Mouse (Mus musculus) hindlimb bud, embryonic 11.5 days (tissue): Measurements from ENCODE around the gene Mcl1.
"Not testable (repeated sequence)": the region's sequence is repeated elsewhere in the genome, so short reads cannot be mapped to it uniquely, and the experiment has no call there.

Experiments used
- DNase-seq: peaks from one replicate; pipeline ENCODE4 v3.0.0-alpha.2; 2012; ENCODE audit warnings: low read depth, low spot score; ENCODE audit errors: extremely low spot score

The Mcl1 gene

DNA sequence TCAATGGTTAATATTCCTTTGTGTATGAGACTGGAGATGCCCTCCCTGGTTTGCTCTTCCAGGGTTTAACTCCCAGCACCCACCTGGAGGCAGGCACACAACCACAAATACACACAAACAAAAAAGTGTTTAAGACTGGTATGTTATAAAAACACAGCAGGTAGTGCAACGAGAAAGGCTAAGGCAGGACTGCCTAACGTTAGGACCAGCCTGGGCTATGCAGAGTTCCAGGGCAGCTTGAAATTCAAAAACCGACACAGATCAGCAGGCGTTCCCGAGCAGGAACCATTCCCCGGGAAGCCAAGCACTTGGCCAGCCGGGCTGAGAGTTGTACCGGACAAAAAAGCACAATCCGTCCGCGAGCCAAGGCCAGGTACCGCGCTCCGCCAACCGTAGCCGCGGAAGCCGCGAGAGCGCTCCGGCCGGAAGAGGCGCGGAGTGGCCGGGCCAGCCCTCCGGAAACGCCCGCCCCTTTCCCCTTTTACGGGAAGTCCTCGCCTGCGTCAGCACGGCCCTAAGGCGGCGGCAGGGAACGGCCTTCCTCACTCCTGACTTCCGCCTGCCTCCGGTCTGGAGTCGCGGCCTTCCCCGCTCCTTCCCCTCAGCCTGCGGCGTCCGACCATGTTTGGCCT lies at the start of gene Mcl1:
Gene Mcl1, plus strand, starts transcription at position 553 of the 632 bp plus-strand sequence.
- DNase-seq, result no peak

DNA sequence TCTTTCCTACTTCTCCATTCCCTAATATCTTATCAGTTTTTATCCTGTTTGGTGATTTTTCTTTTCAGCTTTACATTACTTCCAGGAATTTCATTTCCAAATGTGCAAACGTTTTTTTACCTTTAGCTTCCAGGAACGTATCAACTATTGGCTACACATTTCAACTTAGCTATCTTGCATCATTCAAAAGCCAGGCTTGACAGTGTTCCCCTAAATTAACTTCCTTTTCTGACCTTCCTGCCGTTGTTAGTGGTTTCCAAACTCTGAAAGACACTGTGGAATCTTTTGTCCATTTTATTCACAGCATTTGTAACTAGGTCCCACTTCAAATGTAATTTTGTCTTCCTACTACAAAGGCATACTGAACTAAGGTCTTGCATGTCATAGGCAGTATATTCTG lies 49.4 kb upstream of the Mcl1 start:
- DNase-seq, result no peak

DNA sequence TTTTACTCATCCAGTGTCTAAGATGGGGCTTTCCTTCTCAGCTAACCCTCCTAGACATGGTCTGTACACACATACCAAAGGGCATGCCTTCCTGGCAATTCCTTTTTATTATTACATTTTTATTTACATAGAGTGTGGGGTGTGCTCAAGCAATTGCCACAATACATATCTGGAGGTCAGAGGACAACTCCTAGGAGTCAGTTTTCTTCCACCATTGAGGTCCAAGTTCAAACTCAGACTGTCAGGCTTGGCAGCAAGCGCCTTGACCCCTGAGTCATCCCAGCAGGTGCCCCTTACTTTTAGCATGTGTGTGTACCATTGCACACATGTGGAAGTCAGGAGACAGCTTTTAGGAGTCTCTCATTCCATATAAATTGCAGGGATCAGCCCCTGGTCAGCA lies 44.6 kb upstream of the Mcl1 start:
- DNase-seq, result no peak

DNA sequence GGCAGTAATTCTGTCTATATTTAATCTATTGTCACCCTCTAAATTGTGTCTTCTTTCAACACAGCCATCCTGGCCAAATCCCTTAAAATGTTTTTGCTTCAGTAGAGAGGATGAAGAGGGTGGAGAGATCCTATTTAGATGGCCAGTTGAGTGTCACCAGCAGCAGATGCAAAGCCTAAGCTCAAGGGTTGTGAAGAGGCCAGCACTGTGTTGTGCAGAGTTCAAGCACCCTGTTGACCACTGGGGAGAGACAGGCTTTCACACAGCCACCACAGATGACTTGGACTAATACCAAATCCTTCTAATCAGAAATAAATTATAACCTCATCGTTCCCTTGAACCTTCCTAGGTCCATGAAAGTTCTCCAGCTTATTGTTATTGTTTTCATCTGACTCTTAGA lies 40.1 kb upstream of the Mcl1 start:
- DNase-seq, result no peak

DNA sequence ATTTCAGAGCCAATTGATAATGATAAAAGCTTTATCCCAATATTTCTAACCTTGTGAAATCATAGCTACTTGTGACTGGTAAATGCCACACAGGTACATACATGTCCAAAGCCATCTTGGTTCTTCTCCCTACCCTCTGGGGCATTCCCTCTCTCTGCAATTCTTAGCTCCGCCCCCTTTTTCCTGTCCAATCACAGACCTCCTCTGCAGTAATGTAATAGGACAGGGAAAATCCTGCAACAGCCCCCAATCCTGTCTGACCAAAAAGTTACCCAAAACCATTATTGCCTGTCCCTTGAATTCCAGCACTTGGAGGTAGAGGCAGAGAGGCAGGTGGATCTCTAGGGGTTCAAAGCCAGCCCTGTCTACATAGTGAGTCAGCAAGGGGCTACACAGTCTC lies 37.3 kb upstream of the Mcl1 start:
- no peak for DNase-seq

DNA sequence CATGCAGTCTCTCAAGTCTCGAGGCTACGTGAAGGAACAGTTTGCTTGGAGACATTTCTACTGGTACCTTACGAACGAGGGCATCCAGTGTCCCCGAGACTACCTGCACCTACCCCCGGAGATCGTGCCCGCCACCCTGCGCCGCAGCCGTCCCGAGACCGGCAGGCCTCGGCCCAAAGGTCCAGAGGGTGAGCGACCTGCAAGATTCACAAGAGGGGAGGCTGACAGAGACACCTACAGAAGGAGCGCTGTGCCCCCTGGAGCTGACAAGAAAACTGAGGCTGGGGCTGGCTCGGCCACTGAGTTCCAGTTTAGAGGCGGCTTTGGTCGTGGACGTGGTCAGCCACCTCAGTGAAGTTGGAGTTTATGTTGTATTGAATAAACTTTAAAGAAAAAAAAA lies 36.2 kb upstream of the Mcl1 start:
- not testable (repeated sequence) for DNase-seq

DNA sequence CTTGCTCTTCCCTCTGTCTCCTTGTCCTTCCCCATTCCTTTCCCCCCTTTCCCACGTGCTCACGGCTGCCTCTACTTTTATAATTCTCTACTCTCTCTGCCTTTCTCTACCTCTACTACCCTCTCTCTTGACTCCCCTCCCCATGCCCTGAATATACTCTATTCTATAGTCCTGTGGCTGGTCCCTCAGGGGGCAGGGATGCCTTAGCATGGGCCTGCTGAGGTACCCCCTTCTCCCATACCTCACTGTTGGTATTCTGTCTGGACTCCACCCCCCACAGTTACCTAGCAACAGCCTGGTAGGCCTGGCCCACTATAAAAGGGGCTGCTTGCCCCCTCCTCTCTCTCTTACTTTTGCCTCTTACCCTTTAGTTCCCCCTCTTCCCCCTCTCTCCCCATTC lies 35.0 kb upstream of the Mcl1 start:
- no peak for DNase-seq

DNA sequence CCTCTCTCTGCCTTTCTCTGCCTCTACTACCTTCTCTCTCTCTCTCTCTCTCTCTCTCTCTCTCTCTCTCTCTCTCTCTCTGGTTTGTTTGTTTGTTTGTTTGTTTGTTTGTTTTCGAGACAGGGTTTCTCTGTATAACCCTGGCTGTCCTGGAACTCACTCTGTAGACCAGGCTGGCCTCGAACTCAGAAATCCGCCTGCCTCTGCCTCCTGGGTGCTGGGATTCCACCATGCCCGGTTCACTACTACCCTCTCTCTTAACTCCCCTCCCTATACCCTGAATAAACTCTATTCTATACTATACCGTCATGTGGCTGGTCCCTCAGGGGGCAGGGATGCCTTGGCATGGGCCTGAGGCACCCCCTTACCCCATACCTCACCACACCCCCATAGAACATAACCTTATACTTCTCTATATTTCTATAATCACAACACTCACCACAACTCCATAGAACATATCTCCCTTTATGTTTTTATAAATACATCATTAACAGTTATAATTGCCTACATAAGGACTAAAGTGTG lies 34.5 kb upstream of the Mcl1 start:
- not testable (repeated sequence) for DNase-seq

DNA sequence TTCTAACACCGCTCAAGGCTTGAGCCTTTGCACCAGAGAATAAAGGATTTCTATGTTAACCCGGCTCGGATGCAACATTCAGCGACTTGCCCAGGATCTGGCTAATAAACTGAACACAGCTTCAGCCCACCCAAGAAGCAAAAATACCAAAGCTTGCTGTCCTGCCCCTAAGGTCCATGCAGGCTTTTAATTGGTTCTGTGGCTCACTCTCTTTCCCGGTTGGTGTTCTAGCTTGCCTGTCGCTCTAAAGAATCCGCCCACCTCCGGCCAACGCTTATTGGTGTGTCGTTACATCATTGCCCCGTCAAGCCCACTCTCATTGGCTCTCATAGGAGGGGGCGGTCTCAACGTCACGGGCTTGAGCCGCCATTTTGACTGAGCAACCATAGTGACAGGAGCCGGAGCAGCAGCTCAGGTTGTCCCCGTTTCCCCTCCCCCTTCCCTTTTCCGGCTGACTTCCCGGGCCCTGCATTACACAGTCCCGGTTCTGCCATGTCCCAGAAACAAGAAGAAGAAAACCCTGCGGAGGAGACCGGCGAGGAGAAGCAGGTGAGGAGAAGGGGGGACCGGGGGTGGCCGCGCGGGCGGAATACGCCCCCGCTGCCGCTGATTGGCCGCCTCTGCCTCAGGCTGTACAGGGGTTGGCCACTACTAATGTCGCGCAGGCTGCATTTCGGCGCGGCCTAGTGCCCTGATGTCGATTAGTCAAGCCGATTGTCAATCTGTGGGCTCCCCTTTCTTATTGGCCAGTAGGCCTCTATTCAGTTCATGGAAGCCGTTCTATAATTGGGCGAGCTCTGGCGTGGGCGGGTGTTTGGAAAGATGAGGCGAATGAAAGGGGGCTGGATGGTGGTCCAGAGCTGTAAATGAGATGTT lies 33.7 kb upstream of the Mcl1 start, which contains the start of gene Ensa:
Gene Ensa, plus strand, starts transcription at position 366 of the 876 bp plus-strand sequence.
- peak; percentile 98 for DNase-seq

DNA sequence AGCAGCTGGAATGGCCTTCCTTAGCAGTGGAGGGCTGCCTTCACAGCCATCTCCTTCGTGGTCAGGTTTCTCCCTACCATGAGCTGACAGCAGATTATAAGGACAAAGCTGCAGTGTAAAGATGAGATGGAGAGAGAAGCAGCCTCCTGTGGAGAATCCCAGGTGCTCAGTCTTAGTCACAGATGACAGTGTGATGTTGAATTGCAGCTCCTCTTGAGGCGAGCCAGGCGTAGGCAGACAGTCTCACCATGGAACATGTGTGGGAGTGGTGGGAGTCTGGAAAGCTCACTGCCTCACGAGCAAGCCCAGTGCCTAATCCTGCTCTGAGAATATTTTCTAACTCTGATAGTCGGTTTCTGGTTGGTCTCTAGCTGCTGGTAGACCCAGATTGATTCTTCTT lies 30.8 kb upstream of the Mcl1 start:
- no peak for DNase-seq

DNA sequence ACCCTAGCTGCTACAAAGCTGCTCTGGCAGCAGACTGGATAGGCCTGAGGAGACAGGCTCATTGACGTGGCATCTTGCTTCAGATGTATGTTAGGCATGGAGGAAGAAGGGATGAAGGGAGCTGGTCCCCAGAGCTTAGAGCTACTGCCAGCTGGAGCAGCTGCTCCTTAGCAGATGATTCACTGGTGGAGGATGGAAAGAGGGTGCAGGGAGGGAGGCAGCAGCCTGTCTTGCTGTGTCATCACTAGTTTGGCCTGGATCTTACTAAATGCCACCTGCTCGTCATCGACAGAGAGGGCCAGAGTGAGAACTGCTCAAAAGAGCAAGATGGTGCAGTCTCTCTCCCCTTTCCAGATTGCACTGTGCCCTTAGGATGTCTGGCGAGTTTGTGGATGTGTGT lies 28.8 kb upstream of the Mcl1 start:
- no peak for DNase-seq

DNA sequence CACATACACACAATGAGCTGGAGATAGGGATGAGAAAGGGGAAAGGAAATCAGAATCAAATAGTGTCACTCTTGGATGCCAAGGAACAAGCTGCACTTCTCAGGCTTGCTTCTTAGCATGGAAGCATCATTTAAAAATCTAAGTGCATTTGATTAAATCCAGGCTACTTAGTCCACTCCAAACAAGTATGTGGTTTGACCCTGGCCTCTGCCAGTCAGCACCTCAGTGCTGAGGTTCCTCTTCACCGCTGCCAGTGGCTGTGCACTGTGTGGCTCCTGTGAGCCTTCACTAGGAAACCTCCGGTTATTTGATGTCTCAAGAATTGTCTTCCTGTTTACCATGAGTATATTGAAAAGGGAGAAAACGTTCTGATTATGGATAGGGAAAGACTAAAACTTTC lies 27.7 kb upstream of the Mcl1 start:
- no peak for DNase-seq

DNA sequence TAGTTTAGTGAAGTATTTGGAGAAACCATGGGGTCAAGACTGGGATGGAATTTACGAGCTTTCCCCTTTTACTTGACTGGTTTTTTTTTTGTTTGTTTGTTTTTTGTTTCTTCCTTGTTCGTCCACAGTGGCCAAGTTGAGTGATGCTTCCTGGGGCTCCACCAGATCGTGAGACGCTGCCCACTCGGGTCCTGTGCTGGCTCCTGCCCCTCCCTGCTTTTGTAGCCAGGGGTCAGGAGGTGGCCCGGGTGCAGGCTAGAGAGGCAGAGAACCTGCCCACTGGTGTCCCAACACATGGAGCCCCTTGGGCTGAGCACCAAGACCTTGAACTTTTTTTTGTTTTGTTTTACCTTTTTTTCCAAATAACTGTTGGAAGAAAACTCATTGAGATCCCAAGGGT lies 27.3 kb upstream of the Mcl1 start:
- DNase-seq, result no peak

DNA sequence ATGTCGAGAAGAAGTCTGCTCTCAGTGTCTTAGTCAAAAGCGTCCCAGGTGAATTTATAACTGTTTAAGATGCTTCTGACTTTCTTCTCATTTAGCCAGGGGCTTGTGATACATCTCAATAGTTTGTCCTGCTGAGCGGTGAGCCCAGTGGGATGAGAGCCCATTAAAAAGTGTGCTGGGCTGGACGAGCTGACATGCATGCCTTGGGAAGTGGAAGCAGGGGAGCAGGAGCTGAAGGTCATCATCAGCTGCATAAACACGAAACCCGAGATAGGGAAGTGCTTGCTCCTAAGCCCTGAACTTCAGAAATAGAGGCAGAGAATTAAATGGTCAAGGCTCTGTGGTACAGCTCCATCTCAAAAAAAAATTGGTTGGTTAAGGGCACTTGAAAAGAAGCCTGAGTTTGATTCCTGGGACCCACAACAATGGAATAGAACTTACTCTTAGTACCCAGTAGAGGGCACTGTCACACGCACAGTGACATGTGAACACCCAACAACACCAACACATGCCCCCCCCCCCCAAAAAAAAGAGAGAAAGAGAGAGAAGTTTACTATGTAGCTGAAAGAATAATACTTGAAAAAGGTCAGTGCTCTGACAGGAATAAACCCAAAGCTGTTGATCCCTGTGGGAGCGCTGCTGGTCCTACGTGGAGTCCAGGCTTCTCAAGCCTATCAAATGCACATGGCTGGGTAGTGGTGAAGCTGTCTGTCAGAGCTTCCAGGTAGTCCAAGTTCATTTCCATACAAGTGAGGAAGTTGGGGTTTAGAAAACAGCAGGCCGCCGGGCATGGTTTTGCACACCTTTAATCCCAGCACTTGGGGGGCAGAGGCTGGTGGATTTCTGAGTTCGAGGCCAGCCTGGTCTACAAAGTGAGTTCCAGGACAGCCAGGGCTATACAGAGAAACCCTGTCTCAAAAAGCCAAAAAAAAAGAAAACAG lies 25.7 kb upstream of the Mcl1 start:
- no peak for DNase-seq

DNA sequence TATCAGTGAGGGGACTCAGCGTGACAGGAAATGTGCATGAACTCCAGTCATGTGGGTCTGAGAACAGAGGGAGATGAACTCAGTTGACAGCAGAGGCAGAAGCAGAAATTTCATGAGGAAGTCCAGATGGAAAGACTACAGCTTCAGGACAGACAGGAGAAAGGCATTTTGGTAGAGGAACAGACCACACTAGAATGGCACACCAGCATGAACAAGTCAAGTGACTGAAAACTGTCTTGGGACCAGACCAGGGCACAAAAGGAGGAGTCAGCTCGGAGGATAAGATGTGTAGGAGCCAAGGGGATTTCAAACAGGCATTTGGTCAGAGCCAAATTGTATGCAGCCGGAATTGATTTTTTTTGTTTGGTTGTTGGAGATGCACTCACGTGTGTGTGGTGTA lies 23.0 kb upstream of the Mcl1 start:
- no peak for DNase-seq

DNA sequence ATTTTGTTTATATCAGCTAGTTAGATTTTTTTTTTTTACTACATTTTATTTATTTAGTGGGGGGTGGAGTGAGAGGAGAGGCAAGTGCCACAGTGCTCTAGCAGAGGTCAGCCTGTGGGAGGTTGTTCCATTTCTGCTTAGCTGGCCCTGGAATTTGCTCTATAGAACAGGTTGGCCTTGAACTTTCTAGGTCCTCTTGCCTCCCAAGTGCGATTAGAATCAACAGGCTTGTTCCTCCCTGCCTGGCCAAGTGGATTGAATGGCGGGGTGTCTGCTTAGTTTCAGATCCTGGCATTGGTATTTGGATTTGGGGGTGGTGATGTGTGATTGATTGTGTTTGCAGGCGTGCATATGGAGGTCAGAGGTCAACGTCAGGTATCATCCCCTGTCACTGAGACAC lies 22.5 kb upstream of the Mcl1 start:
- DNase-seq, result no peak

DNA sequence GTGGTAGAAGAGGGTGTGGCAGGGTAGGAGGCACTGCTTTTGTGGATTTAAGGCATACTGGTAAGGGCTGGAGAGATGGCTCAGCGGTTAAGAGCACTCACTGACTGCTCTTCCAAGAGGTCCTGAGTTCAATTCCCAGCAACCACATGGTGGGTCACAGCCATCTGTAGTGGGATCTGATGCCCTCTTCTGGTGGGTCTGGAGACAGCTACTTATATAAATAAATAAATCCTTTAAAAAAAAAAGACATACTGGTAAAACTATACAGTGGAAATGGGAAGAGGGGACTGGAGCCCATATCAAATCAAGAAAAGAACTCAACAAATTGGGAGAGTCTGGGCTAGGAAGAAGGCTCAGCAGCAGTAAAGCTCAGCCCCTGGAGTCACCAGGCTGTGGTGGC lies 18.9 kb upstream of the Mcl1 start:
- no peak for DNase-seq

DNA sequence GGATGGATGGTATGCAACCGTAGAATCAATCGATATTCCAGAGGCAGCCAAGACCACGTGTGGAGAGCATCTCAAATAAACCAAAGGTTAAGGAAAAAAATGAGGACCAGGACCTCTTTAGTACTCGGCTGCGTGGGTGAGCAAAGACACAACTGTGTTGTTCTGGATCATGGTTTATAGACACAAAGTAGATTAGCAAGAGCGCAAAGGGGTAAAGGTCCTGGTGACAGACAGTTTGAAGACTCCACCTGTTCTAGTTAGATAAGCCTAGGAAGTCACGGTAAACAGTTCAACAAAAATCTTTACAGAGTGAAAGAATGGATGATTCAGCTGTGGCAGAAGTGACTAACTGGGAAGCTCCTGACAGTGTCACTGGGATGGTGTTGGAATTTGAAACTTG lies 15.5 kb upstream of the Mcl1 start:
- DNase-seq, result no peak

DNA sequence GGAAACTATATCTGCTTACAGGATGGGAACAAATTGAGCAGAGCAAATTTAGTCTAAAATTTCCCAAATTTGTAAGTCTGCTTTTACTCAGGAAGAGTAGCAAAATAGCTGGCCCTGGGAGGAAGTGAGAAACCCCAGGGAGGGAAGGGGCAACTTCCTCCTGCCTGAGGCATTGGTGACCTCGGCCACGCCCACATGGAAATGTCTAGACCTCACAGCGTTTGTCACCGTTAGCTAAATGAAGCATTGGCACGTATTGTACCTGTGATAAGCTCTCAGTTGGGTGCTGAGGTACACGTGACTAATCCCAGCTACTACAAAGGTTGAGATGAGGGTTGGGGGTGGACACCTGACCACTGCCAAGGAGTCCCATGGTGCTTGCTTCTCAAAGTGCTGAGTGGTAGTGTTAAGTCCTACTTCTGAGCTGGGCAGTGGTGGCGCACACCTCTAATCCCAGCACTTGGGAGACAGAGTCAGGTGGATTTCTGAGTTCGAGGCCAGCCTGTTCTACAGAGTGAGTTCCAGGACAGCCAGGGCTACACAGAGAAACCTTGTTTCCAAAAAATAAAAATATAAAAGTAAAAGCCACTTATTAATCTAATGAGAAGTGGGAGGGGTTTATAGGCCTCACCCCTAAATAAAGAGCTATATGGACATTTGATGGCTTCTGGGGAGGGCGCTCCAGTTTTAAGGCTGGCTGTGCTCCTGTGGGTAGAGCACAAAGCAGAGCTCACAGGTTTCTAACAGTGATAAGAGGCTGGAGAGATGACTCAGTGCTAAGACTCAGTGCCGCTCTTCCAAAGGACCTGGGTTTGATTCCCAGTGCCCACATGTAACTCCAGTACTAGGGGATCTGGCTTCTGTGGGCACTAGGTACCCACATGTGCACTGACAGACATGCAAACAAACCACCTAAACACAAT lies 13.0 kb upstream of the Mcl1 start:
- no peak for DNase-seq

DNA sequence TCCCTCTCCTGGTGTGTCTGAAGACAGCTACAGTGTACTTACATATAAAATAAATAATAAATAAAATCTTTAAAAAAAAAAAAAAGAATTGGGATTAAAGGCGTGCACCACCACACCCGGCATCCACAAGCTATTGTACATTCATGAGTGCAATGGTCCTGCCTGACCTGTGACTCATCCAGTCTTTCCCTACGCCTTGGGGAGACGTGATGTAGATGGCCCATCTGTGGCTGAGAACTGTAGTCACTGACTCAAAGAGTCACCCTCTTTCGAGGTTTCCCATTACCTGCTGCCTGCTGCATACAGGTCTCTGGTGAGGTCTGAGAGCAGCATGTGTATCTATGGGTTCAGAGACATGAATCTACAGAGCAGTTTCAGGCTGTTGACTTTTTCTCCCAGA lies 10.6 kb upstream of the Mcl1 start:
- no peak for DNase-seq
